Mouse (Mus musculus): ENCODE measurements around the gene Zc3h13. TPM values are rescaled to one million over a fixed set of nuclear protein-coding genes. Genes with fewer than 3 reads are reported as not detected.

The Zc3h13 gene
- polyA plus RNA-seq, 3 experiments from 2014 or later, result 15.5 to 26.0 (median 17.1) TPM

- ATAC-seq, result no peak
Observed at GRCm38 (mm10) chr14:75328062-75328461, 43.9 kb downstream of the Zc3h13 start.

DNA sequence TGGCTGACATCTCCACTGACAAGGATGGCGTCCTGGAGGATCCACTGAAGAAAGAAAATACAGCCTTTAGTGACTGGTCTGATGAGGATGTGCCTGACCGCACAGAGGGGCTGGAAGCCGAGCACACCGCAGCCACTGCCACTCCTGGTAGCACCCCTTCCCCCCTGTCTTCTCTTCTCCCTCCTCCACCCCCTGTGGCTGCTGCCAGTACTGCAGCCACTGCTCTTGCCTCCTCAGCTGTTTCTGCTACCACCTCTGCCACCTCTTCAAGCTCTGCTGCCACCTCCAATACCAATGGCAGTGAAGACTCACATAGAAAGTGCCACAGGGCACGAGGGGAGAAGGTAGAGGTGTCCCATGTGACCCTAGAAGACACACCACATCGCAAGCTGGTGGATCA is 46.4 kb downstream of the Zc3h13 start:
- ATAC-seq, result no peak

DNA sequence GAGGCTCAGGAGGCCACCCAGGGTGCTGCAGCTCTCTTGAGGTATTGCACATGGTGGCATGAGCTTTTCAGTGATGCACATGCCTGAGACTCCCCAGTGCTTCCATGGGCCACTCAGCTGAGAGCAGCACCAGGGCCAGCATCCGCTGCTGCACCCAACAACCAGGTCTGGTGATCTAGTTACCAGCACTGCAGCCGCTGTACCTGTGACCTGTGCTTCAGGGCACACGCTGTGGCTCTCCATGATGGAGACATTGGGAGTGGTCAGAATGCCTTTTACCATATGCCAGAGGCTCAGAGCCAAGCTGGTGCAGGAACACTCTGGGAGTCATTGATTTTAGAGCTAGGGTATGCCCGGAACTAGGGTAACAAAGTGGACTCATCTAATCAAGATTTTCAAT is 50.1 kb downstream of the Zc3h13 start:
- no peak for ATAC-seq

DNA sequence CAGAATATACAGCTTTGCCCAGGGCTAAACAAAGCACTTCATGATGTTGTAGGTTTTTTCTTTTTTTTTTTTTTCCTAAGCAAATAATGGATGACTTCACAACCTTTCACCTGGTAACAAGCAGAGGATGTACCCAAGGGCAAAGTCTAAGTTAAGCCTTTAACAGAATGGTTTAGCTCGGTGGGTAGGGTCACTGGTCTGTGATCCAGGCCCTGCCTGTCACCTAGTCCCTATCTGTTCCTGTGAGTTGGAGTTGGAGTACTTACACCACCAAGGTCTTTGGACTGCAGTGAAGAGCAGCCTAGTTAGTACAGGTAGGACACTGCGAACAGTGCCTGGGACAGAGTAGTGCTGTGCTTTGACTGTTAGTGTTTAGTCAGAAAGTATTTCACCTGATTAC is 53.7 kb downstream of the Zc3h13 start:
- no peak for ATAC-seq

DNA sequence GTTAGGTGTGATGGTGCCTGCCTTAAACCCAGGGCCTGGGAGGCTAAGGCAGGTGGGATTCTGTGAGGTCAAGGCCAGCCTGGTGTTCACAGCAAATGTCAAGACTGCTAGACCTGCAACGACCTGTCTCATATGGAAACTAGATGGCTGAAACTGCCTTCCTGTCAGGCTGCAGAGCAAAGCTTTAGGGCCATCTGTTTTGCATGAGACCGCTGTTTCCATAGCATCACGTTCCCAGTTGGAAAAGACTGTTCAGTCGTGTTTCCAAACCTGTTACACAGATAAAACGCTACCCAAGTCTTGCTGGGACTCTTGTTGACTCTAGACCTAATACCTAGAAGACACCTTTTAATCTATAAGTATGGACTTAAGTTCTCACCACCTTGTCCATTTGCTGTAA is 61.9 kb downstream of the Zc3h13 start:
- ATAC-seq, result no peak

- ATAC-seq, result no peak
Observed at GRCm38 (mm10) chr14:75351626-75352025, 67.5 kb downstream of the Zc3h13 start.

GRCm38 (mm10) chr14:75363316-75363715 is 79.1 kb downstream of the Zc3h13 start:
- no peak for ATAC-seq

GRCm38 (mm10) chr14:75365301-75366035 is 81.3 kb downstream of the Zc3h13 start:
- ATAC-seq, result no peak

- ATAC-seq, result no peak
Observed at GRCm38 (mm10) chr14:75366741-75367140, 82.6 kb downstream of the Zc3h13 start.

DNA sequence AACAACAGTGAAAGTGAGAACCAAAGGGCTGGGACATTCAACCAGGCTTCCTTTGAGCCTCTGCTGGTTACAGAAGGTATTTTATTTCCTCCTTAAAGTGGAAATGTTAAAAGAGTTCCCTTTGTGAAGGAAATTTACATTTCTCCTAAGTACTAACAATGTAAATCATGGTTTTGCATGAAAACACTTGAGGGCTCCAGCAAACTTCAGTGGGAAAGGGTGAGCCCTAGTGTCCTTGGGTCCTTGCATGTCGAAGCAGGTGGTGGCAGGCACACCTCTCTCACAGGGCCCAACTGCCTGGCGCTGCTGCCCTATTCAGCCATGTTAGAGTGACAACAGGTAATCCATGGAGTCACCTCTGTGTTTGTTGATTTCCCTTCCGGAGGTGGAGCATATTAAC is 83.3 kb downstream of the Zc3h13 start:
- ATAC-seq, result no peak

DNA sequence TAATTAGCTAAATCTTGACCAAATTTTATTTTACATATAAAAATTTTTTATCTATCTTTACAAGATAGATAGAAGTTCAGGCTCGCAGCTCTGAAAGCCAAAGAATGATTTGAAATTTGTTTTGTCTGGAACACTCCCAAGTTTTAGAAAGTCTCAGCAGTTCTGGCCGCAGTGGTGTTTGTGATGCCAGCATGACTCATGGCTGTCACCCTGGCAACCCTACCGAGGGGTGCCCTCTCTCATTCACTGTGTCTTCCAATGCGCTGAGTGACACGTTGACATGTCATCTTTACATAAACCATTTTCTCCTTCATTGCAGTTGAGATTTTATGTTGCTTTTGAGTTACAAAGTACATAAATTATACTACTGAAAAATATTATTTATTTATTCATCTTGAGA is 85.7 kb downstream of the Zc3h13 start:
- ATAC-seq, result no peak

DNA sequence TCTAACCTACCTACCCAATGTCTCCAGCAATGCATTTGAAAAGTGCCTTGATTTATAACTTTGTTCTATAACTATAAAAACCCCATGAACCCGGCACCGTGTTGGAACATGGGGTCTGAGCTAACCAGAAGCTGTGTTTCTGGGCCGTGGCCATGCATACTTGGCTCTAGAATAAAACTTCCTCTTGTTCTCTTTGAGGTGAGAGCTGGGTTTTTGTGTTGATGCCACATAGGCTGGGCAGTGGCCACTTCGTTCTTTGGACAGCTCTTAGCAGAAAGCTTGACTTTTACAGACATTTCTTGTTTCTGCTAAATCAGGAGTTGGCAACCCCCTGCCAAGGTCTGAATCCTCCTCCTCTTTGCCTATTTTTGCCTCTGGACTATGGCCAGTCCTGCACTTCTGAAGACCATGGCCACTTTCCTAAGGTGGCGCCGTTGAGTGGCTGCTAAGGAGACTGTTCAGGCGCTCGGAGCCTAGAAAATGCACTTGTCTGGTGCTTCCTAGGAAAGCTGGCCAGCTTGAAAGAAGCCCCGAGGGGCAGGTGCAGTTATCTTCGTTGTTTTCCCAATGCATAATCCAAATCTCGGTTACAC is 90.9 kb downstream of the Zc3h13 start:
- ATAC-seq, result no peak

- ATAC-seq, result no peak
Observed at GRCm38 (mm10) chr14:75376256-75376655, 92.1 kb downstream of the Zc3h13 start.

GRCm38 (mm10) chr14:75377612-75378011 is 93.4 kb downstream of the Zc3h13 start:
- ATAC-seq, result no peak

Other genes starting within 250 kb of the Zc3h13 start
- not detected for gene Lrrc63, start 153.5 kb upstream of the Zc3h13 start, polyA plus RNA-seq (2017; shearing (Covaris generic))
- 1,000 to 10,000 TPM; 1,283 to 1,916 (median 1,300) TPM for gene Lcp1, start 153.3 kb upstream of the Zc3h13 start, polyA plus RNA-seq (2017; shearing (Covaris generic))
- gene Cpb2, start 42.1 kb upstream of the Zc3h13 start, polyA plus RNA-seq (2017; shearing (Covaris generic)), result not detected
- under 1 TPM; 0.15 to 0.69 (median 0.56) TPM for gene Siah3, start 171.6 kb downstream of the Zc3h13 start, polyA plus RNA-seq (2017; shearing (Covaris generic))

Measured in inflammation-experienced regulatory T-cells, adult 6 months (primary cell).